Mouse (Mus musculus) stomach, postnatal 0 days (tissue): Measurements from ENCODE around the gene Xxylt1.

ENCODE experiments used
- CTCF ChIP-seq: IDR thresholded peaks from 2 replicates; pipeline ENCODE4 v1.5.1; 2016; ENCODE audit warnings: antibody characterized with exemption, low read depth, mild to moderate bottlenecking, moderate library complexity
- EP300 ChIP-seq: optimal IDR thresholded peaks from 2 replicates; pipeline ENCODE3; 2016; ENCODE audit warnings: antibody characterized with exemption

DNA sequence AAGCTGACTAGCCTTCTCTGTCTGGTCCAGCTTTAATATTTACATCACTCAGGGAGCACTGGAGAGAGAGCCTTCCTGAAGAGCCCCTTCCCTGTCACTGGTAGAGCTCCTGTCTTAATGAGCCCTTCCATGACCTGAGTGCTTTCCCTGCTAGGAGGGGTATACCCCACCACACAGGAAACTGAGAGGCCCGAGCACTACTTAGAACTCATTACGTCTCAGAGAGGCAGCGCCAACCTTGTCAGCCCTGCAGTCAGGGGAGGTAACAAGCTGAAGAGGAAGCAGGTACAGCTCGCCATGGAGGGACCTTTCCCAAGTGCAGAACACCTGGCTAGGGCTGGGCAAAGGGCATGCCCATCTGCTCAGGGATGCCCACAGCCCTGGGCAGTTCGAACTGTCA is 70.8 kb downstream of the Xxylt1 start:
- TF ChIP-seq CTCF (no peak), EP300 (no peak)
